Mouse (Mus musculus): Measurements from ENCODE around the gene Ugt1a7c.
"Not testable (repeated sequence)": the region's sequence is repeated elsewhere in the genome, so short reads cannot be mapped to it uniquely, and the experiment has no call there.

Gene Ugt1a7c

DNA sequence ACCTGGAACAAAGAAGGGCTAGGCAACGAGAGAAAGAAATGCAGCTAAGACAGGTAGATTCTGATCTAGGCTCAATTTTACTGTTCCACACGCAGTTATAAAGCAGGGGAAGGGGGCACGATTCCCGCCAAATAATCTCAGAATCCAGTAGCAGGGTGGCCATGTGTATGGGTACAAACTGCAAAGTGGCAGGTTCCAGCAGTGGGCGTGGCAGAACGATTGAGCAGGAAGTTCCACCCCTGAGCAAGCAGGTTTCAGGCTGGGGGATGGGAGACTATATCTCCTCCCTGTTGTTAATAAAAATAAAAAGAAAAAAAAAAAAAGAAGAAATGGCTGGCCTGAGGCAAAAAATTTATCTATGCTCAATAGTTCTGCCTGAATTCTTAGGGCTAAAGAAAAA lies 17.9 kb downstream of the Ugt1a7c start:
- in situ Hi-C loops (cut with MboI; ENCODE audit: low sequenced_read_pairs) = not testable (repeated sequence)

DNA sequence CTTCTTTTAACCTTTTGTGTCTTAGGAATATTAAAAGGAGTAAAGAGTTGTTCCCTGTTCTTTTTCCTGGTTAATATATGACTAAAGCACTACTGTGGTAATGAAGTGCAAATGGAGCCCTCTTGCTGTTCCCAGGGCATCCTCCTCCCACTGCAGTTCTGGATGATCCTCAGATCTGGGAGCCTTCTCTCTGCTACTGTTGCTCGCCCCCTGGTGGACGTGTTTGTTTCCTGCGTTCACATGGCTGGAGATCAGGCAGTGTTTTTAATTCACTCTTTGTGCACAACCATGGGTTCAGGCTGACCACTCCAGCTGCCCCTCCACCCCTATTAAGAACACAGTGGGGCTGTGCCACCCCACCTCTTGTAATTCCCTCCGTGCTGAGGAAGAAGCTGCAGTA lies 25.7 kb downstream of the Ugt1a7c start:
- in situ Hi-C loops (cut with MboI; ENCODE audit: low sequenced_read_pairs) = not testable (repeated sequence)

DNA sequence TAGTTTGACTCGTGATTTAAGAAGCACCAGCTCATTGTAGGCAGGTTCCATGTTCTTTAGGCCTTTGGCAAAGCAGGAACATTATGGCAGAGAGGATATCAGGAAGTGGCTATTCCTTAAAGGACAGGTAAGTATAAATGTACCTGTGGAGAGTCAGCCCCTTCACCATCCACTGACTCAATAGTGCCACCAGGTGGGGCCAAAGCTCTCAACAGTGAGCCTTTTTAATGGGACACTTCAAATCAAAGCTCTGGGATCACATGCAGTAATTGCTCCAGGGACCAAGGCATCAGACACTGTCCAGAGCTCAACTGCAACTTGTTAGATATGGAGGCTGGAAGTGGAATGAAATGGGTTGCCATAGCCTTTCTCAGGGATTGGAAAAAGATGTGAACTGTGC lies 26.7 kb downstream of the Ugt1a7c start:
- in situ Hi-C loops (cut with MboI; ENCODE audit: low sequenced_read_pairs) = not testable (repeated sequence)

DNA sequence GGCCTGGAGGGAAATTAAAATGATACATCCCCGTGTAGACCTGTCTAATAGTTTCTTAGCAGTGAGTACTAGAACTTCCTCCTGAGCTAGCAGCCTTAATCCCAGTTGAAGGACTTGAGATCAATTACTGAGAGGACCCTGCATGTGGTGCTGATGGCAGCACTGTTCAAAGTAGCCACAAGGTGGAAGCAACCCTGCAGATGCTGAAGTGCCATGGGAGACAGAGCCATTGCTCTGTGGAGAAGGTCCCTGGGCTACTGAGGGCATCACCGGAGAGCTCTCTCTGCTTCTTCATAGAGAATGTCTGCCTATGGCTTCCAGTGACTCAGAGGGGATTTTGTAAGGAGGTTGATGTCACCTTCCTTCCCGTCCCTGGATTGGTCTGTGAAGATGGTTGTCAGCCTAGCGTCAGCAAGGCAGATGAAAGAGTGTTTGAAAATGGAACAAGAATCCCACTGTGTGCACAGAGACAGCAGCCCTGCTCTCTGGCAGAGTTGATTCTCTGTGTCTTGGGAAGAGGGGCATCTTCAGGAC lies 31.0 kb downstream of the Ugt1a7c start:
- in situ Hi-C loops (cut with MboI; ENCODE audit: low sequenced_read_pairs) = loop anchor here (25.0 kb wide), 1 partner anchor 161 kb away; the partner anchor contains the start of genes Hjurp and Trpm8

DNA sequence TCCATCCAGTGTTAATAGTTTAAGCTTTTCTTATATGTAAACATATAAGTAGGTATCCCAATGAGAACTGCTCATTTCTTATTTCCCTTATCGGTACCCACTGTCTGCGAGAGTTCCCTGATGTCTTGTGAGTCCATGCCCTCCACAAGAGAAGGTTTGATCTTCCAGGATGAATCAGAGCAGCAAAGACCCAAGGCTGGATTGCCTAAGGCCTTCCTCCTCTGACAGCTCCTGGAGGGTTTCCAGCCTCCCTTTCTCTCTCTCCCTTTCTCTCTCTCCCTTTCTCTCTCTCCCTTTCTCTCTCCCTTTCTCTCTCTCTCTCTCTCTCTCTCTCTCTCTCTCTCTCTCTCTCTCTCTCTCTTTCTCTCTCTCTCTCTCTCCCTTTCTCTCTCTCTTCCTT lies 34.2 kb downstream of the Ugt1a7c start:
- in situ Hi-C loops (cut with MboI; ENCODE audit: low sequenced_read_pairs) = loop anchor here (25.0 kb wide), 1 partner anchor 158 kb away; the partner anchor contains the start of genes Hjurp and Trpm8

DNA sequence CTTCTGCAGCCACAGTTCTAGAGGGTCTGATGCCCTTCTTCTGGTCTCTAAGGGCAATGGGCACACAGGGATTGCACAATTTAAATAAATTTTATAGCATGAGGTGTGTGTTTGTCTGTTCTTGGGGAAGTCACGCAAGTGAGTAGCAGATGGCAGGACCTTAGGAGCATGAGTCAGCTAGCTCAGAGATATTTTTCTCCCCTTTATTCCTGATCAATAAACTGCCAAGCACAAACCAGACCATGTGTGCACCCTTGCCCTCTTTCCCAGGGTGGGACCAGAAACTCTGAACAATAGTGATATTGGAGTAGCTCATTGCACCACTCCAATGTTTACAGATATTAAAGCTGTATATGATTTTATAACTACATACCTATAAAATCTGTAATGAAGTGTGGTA lies 35.4 kb downstream of the Ugt1a7c start:
- in situ Hi-C loops (cut with MboI; ENCODE audit: low sequenced_read_pairs) = loop anchor here (25.0 kb wide), 1 partner anchor 157 kb away; the partner anchor contains the start of genes Hjurp and Trpm8

DNA sequence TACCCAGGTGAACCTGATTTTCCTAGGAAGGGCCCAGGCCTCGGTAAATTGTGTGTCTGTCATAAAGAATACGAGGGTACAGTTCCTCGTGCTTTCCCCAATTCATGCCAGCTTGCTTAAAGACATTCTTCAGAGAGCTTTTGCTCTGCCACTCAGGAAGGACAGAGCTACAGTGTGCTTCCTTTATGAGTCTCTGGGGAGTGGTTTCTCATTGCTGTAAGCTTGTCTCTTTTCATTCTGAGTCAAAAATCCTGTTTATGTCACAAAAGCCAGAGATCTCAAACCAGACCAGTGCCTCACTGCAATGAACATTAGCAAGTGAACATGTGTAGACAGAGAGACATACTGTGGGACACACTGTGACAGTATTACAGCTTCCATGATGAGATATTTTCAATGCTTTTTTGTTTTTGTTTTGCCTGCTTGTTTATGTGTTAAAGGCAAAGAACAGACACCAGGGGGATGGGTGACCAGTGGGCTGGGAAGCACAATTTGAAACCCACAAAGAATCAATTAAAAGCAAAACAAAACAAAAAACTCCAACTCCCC lies 39.1 kb downstream of the Ugt1a7c start:
- in situ Hi-C loops (cut with MboI; ENCODE audit: low sequenced_read_pairs) = loop anchor here (25.0 kb wide), 1 partner anchor 153 kb away; the partner anchor contains the start of genes Hjurp and Trpm8

DNA sequence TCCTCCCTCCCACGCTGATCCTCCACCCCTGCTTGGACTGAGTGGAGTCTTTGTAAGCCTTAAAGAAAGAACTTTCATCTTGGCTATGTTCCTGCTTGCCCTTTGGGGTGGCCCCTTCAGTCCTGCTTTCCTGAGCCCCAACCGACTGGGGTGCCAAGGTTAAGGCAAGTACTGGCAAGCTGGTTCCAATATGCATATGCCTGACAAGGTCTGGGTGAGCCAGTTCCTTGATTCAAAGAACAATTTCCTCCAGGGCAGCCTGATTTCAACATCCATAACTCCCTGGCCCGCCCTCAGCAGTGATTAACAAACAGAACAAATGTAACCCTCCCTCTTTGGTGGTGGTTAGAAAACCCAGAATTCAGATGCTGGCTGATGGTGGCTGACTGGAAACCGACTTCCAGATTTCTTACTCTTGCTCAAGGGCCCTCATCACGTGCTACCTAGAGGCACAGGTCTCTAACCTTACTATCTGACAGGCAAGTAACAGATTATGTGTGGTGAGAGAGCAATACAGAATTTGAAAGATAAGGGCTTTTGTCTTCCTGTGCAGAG lies 39.7 kb downstream of the Ugt1a7c start, which contains the start of gene Ugt1a6a:
Gene Ugt1a6a (plus strand): TSS at position 353 of the 555 bp plus-strand sequence.
- in situ Hi-C loops (cut with MboI; ENCODE audit: low sequenced_read_pairs) = loop anchor here (25.0 kb wide), 1 partner anchor 153 kb away; the partner anchor contains the start of genes Hjurp and Trpm8

DNA sequence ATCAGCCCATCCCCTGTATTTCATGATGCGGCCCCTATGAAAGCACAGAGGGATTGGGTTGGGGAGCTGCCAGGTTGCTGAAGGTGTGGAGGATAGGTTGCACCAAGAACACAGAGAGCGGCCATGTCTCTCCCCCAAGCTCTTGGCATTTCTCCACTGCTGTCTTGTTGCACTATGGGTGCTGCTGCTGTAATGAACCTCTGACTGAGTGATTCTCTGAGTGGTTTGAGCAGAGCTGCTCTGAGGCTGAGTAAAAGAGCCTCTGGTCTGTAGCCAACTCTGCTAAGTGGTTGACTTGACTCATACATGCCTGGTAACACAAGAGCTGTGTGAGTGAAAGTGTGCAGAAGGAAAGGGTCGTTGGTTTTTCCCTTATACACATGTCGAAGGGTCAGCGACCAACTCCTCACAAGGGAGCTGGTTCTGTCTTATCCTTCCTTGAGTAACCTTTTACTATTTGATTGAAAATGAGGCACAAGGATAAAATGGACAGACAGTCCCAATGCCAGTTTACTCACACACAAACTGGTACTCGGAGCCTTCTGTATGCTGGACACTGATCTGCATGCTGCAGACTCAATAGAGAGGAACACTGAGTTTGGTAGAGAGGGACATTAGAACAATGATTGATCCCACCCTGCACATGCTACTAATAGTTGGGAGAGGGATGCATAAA lies 40.5 kb downstream of the Ugt1a7c start:
- in situ Hi-C loops (cut with MboI; ENCODE audit: low sequenced_read_pairs) = loop anchor here (25.0 kb wide), 1 partner anchor 152 kb away; the partner anchor contains the start of genes Hjurp and Trpm8

DNA sequence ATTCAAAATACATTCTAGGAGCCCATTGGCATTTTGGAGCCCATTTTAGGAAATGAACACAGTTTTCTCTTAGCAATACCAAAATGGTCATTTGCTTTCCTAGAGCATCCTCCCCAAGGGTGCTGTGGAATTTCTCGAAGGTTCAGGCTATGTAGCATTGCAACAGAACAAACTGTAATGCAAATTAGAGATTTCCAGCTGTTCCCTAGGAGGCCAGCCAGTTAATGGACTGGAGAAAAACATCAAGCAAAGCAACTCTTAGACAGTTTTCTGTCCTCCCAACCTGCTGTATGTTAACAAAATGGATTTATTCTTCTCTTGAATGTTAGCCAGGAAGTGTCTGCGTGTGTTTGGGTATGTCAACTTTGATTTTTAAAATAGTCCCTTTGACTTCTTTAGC lies 41.8 kb downstream of the Ugt1a7c start:
- in situ Hi-C loops (cut with MboI; ENCODE audit: low sequenced_read_pairs) = loop anchor here (25.0 kb wide), 1 partner anchor 151 kb away; the partner anchor contains the start of genes Hjurp and Trpm8

DNA sequence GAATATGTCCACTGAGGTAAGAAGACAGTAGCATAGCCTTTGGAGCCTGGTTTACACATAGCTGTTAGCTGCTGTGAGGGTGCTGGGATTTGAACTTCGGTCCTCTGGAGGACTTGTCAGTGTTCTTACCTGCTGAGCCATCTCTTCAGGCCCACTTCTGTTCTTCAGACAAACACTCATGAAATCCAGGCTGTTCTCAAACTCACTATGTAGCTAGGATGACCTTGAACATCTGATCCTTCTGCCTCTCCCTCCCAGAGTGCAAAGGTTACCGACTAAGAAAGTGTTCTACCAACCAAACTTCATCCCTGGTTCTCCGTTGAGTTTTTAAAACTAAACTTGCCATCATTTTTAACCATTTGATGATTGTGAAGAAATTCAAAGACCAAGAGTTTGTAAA lies 42.4 kb downstream of the Ugt1a7c start:
- in situ Hi-C loops (cut with MboI; ENCODE audit: low sequenced_read_pairs) = loop anchor here (25.0 kb wide), 1 partner anchor 150 kb away; the partner anchor contains the start of genes Hjurp and Trpm8

DNA sequence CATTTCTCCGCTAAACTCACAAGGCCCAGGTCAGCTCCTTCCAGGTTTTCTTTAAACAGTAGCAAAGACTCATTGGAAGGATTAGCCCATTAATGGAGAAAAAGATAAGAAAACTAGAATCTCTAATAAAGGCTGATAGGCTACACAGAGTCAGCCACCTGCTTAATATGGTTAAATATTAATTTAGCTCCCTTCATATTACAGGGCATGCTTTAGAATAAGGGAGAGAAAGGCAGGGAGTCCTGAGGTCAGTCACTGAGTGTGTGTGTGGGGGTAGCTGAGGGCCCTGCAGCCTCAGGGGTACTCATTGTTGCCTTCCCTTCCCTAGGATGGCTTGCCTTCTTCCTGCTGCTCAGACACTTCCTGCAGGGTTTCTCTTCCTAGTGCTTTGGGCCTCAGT lies 43.3 kb downstream of the Ugt1a7c start:
- in situ Hi-C loops (cut with MboI; ENCODE audit: low sequenced_read_pairs) = loop anchor here (25.0 kb wide), 1 partner anchor 149 kb away; the partner anchor contains the start of genes Hjurp and Trpm8

DNA sequence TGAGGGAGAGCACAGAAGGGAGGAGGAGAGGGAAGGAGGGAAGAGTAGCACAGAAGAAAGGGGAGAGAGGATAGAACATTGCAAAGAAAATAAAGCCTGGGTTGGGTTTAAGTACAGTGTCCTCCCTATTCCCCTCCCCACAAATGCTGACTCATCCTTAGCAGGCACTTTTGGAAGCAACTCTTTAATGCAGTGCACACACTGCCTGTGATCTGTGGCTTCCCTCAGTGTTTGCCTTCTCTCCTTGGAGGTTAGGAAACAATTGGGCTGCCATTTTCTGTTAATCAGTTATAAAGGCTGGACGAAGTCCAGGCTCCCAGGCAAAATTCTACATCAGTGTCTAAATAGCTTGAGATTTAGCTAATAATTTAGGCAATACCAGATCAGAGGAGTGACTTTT lies 45.6 kb downstream of the Ugt1a7c start:
- in situ Hi-C loops (cut with MboI; ENCODE audit: low sequenced_read_pairs) = loop anchor here (25.0 kb wide), 1 partner anchor 147 kb away; the partner anchor contains the start of genes Hjurp and Trpm8

DNA sequence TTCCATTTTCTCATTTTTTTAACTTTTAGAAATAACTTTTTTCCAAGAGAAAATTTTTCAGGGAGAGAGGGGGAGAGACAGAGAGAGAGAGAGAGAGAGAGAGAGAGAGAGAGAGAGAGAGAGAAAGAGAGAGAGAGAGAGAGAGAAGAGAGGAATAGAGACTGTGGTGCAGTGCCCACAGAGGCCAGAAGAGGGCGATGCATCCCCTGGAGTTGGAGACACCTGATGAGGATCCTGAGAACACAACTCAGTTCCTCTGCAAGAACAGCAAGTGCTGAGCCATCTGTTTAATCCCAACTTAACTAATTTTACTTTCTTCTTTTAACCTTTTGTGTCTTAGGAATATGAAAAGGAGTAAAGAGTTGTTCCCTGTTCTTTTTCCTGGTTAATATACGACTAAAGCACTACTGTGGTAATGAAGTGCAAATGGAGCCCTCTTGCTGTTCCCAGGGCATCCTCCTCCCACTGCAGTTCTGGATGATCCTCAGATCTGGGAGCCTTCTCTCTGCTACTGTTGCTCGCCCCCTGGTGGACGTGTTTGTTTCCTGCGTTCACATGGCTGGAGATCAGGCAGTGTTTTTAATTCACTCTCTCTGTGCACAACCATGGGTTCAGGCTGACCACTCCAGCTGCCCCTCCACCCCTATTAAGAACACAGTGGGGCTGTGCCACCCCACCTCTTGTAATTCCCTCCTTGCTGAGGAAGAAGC lies 49.3 kb downstream of the Ugt1a7c start:
- in situ Hi-C loops (cut with MboI; ENCODE audit: low sequenced_read_pairs) = loop anchor here (25.0 kb wide), 1 partner anchor 143 kb away; the partner anchor contains the start of genes Hjurp and Trpm8

DNA sequence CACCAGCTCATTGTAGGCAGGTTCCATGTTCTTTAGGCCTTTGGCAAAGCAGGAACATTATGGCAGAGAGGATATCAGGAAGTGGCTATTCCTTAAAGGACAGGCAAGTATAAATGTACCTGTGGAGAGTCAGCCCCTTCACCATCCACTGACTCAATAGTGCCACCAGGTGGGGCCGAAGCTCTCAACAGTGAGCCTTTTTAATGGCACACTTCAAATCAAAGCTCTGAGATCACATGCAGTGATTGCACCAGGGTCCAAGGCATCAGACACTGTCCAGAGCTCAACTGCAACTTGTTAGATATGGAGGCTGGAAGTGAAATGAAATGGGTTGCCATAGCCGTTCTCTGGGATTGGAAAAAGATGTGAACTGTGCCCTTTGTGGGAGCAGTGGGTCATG lies 50.4 kb downstream of the Ugt1a7c start:
- in situ Hi-C loops (cut with MboI; ENCODE audit: low sequenced_read_pairs) = loop anchor here (25.0 kb wide), 1 partner anchor 142 kb away; the partner anchor contains the start of genes Hjurp and Trpm8

DNA sequence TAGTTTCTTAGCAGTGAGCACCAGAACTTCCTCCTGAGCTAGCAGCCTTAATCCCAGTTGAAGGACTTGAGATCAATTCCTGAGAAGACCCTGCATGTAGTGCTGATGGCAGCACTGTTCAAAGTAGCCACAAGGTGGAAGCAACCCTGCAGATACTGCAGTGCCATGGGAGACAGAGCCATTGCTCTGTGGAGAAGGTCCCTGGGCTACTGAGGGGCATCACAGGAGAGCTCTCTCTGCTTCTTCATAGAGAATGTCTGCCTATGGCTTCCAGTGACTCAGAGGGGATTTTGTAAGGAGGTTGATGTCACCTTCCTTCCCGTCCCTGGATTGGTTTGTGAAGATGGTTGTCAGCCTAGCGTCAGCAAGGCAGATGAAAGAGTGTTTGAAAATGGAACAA lies 55.3 kb downstream of the Ugt1a7c start:
- in situ Hi-C loops (cut with MboI; ENCODE audit: low sequenced_read_pairs) = not testable (repeated sequence)

DNA sequence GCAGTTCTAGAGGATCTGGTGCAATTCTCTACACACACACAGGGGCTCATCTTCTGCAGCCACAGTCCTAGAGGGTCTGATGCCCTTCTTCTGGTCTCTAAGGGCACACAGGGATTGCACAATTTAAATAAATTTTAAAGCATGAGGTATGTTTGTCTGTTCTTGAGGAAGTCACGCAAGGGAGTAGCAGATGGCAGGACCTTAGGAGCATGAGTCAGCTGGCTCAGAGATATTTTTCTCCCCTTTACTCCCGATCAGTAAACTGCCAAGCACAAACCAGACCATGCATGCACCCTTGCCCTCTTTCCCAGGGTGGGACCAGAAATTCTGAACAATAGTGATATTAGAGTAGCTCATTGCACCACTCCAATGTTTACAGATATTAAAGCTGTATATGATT lies 63.6 kb downstream of the Ugt1a7c start:
- in situ Hi-C loops (cut with MboI; ENCODE audit: low sequenced_read_pairs) = no loop called here

DNA sequence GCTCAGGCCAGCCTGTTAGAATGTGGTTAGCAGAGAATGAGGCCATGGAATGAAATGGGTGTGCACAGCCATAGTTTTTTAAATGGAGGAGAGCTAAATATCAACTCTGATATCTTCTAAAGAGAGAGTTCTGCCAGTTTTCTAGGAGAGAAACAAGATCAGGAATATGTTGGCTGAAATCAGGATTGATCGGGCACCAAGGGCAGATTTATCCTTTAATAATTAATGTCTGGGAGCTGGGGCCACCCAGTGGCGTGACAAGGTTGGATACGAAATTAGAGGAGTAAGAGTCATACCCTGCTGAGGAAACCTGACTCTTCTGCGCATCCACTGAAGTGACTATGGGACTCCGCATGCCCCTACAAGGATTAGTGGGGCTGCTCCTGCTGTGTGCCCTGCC lies 70.8 kb downstream of the Ugt1a7c start, which contains the start of gene Ugt1a5:
Gene Ugt1a5 (plus strand): TSS at position 302 of the 400 bp plus-strand sequence.
- in situ Hi-C loops (cut with MboI; ENCODE audit: low sequenced_read_pairs) = no loop called here

DNA sequence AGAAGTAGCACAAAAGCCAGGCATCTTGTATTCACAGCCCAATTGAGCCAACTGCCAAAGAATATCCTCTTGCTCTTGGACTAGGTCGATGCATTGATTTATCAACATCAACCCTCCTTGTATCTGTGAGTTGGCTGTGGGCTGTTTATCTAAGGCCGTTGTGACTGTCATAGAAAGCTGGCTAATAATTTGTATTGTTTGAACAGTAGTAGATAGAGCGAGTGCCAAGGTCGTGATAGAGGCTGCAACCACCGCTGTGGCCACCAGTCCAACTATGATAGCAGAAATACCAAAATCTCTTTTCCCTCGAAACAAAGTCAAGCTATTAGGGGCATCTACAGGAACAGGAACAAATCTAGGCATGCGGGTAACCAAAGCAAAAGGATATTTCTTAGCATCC lies 77.3 kb downstream of the Ugt1a7c start:
- in situ Hi-C loops (cut with MboI; ENCODE audit: low sequenced_read_pairs) = not testable (repeated sequence)

DNA sequence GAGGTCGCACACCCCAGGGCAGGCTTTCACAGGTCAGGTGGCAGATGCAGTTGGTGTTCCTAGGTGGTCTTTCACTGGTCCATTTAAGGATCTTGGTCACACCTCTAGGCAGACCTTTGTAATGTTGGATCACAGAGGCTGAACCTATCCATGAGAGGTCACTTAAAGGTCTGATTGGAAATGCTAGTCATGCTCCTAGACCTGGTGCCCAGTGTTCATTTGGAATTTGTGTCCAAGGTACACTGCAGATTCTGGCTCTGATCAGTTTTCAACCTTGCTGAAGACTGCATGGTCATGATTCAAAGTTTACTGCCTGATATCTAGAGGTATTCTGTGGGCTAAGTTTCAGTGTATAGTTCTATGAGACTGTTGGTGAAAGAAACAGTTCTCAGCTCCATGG lies 84.8 kb downstream of the Ugt1a7c start:
- in situ Hi-C loops (cut with MboI; ENCODE audit: low sequenced_read_pairs) = no loop called here
